Mouse (Mus musculus): ENCODE data around the gene Sdhaf1. TPM values are rescaled to one million over a fixed set of nuclear protein-coding genes. Genes with fewer than 3 reads are reported as not detected.

The Sdhaf1 gene
- total and polyA plus RNA-seq, 2 experiments from 2014 or later = 11.5 to 16.5 TPM

DNA sequence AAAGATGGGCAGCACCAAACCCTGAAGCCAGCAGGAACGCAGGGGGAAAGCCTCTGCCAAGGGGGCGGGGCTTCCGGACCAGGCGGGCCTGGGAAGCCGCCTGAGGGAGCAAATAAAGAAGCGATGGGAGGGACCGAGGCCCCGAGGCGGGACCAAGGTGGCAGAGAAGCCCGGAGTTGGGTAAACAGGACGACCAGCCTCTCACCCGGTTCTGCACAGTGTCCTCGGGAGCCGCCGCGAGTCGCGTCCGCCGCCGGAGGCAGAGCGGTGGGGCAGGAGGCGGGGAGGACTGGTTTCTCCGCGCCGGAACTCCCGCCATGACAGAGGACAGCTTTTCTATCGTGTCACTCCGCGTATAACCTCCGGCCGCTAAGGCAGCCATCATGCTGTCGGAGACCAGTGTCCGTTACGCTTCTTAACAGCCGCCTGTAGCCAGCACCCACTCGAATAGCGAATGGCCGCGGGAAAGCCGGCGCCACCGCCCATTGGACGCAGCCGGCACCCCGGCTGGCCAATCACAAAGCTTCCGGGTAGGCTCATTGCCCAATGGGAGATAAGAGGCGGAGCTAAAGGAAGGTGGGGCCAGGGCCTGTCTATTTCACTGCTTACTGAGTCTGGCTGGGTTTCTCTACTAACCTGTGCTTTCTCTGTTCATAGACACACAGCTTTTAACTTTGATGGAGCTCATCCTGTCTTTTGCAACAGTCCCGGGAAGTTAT lies 43.6 kb downstream of the Sdhaf1 start, which contains the start of the genes Thap8 and Wdr62:
TSS of gene Thap8 (plus strand) at position 144 of the 719 bp plus-strand sequence.
TSS of gene Wdr62 (minus strand) at position 469 of the 719 bp plus-strand sequence.
- no peaks in the 10 kb centered on the region for H3K36me3 ChIP-seq (ENCODE audit: insufficient read depth, low read length)
- no peaks in the 10 kb centered on the region for H3K27me3 ChIP-seq (ENCODE audit: insufficient read depth, low read length)
- H3K4me2 ChIP-seq (ENCODE audit: low read depth, low read length, poor library complexity, severe bottlenecking) = peak within 1 kb of the TSS; percentile 91
- under 1% methylated on average over 49 of the region's 49 CpGs for WGBS
- peak within 1 kb of the TSS; percentile 61 for H3K9ac ChIP-seq (replicated peaks; ENCODE audit: low read length, poor library complexity, severe bottlenecking)
- DNase-seq (ENCODE audit: low spot score) = peak; percentile 97
- H3K9me3 ChIP-seq (ENCODE audit: low read length) = no peaks in the 10 kb centered on the region
- ATAC-seq (ENCODE audit: low FRiP score) = peak; percentile 95
- H3K27ac ChIP-seq (ENCODE audit: low read depth, low read length) = peak within 1 kb of the TSS; percentile 98
- no peak for TF ChIP-seq CTCF (IDR thresholded peaks at IDR 0.05)
- peak within 1 kb of the TSS; percentile 65 for H3K4me3 ChIP-seq (ENCODE audit: low read depth, low read length)
- 0 out of 2 replicates have a peak, but pooled peaks cover 2% of the 10 kb centered on the region for H3K4me1 ChIP-seq (ENCODE audit: insufficient read depth, low read length)

DNA sequence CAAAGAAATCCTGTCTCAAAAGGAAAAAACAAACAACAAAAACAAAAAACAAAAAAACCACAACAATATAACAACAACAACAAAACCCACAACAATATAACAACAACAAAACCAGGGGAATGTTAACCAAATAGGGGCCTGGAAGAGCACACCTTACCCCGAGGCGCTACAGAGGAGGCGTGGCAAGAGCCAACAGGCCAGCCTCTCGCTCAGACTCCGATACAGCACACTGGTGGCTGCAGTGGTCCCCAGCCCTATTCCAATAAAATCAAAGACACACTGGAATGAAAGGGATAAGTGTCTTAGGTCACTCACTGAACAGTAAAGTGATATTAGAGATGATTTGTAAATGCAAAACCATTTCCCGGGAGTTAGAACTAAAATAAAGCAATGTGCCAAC lies 44.2 kb downstream of the Sdhaf1 start:
- Histone ChIP-seq H3K4me1 (ENCODE audit: insufficient read depth, low read length) (0 out of 2 replicates have a peak, but pooled peaks cover 2% of the 10 kb centered on the region), H3K9ac (replicated peaks; ENCODE audit: low read length, poor library complexity, severe bottlenecking) (no peak overlapping the region), H3K4me2 (ENCODE audit: low read depth, low read length, poor library complexity, severe bottlenecking) (peak overlapping the region; percentile 91), H3K4me3 (ENCODE audit: low read depth, low read length) (peak overlapping the region; percentile 65), H3K27me3 (ENCODE audit: insufficient read depth, low read length) (no peaks in the 10 kb centered on the region), H3K9me3 (ENCODE audit: low read length) (no peaks in the 10 kb centered on the region), H3K36me3 (ENCODE audit: insufficient read depth, low read length) (no peaks in the 10 kb centered on the region), H3K27ac (ENCODE audit: low read depth, low read length) (no peak overlapping the region)
- under 1% methylated on average over 6 of the region's 6 CpGs for WGBS
- no peak for ATAC-seq (ENCODE audit: low FRiP score)
- no peak for DNase-seq (ENCODE audit: low spot score)
- TF ChIP-seq CTCF (IDR thresholded peaks at IDR 0.05) = no peak

DNA sequence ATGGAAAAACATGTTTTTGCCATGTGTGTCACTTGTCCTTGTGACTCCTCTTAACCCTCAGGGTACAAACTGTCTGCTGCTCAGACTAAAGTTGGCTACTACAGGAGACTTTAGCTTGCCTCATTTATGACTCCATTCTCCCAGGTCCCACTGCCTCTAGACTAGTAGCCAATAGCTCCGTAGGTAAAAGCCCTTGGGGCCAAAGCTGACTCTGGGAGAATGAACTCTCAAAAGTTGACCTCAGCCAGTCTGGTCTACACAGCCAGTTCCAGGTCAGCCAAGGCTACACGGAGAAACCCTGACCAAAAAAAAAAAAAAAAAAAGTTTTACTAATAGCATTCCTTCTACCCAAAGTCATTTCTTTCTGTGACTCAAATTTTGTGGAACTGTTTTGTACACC lies 44.8 kb downstream of the Sdhaf1 start:
- 54% methylated on average over 2 of the region's 2 CpGs for WGBS
- 0 out of 2 replicates have a peak, but pooled peaks cover 2% of the 10 kb centered on the region for H3K4me1 ChIP-seq (ENCODE audit: insufficient read depth, low read length)
- ATAC-seq (ENCODE audit: low FRiP score) (no peak), DNase-seq (ENCODE audit: low spot score) (no peak)
- no peak overlapping the region for H3K9ac ChIP-seq (replicated peaks; ENCODE audit: low read length, poor library complexity, severe bottlenecking)
- H3K9me3 ChIP-seq (ENCODE audit: low read length) = no peaks in the 10 kb centered on the region
- H3K27ac ChIP-seq (ENCODE audit: low read depth, low read length) = no peak overlapping the region
- no peak for TF ChIP-seq CTCF (IDR thresholded peaks at IDR 0.05)
- no peak overlapping the region for H3K4me3 ChIP-seq (ENCODE audit: low read depth, low read length)
- H3K4me2 ChIP-seq (ENCODE audit: low read depth, low read length, poor library complexity, severe bottlenecking) = no peak overlapping the region
- no peaks in the 10 kb centered on the region for H3K27me3 ChIP-seq (ENCODE audit: insufficient read depth, low read length)
- no peaks in the 10 kb centered on the region for H3K36me3 ChIP-seq (ENCODE audit: insufficient read depth, low read length)

DNA sequence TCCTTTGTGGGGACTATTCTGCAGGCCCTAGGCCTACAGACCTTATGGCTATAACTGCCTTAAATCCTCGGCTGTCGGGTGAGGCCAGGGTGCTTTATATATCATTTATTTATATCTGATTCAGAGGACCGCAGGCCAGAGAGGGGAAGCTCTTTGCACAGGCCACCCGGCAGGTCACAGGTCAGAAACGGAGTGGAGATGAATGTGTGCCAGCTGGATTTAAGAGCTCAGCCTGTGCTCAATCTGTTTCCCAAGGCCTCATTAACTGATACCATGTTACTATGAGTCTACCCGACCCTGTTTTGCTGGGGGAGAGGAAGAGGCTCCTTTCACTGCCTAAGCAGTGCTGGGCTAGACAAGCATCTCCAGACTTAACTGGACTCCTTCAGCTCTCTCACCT lies 49.3 kb downstream of the Sdhaf1 start:
- no peak for ATAC-seq (ENCODE audit: low FRiP score)
- Histone ChIP-seq H3K9me3 (ENCODE audit: low read length) (no peaks in the 10 kb centered on the region), H3K27me3 (ENCODE audit: insufficient read depth, low read length) (no peaks in the 10 kb centered on the region), H3K9ac (replicated peaks; ENCODE audit: low read length, poor library complexity, severe bottlenecking) (no peak overlapping the region), H3K4me2 (ENCODE audit: low read depth, low read length, poor library complexity, severe bottlenecking) (no peak overlapping the region), H3K4me1 (ENCODE audit: insufficient read depth, low read length) (no peaks in the 10 kb centered on the region), H3K4me3 (ENCODE audit: low read depth, low read length) (no peak overlapping the region), H3K27ac (ENCODE audit: low read depth, low read length) (no peak overlapping the region), H3K36me3 (ENCODE audit: insufficient read depth, low read length) (no peaks in the 10 kb centered on the region)
- WGBS = 83% methylated on average over 6 of the region's 6 CpGs
- TF ChIP-seq CTCF (IDR thresholded peaks at IDR 0.05) = no peak
- no peak for DNase-seq (ENCODE audit: low spot score)

Other genes with a start within 250 kb of the Sdhaf1 start
Only the 30 nearest of the 32 such genes appear.
- gene Gm26920, start 233.5 kb downstream of the Sdhaf1 start, total RNA-seq (2014; rRNA removed) = not detected in 2 replicates
- gene Gm26920, start 233.5 kb downstream of the Sdhaf1 start, polyA plus RNA-seq (2015; fragmentation: Nextera tagmentation; extraction: Ambion mirVana) = 0.63 and 1.3 TPM in 2 replicates
- 0.93 and 3.8 TPM in 2 replicates for gene Zfp566, start 233.4 kb downstream of the Sdhaf1 start, total RNA-seq (2014; rRNA removed)
- gene Zfp566, start 233.4 kb downstream of the Sdhaf1 start, polyA plus RNA-seq (2015; fragmentation: Nextera tagmentation; extraction: Ambion mirVana) = 16.2 and 18.0 TPM in 2 replicates
- gene Zfp260, start 229.1 kb downstream of the Sdhaf1 start, total RNA-seq (2014; rRNA removed) = 39.4 and 47.4 TPM in 2 replicates
- gene Zfp260, start 229.1 kb downstream of the Sdhaf1 start, polyA plus RNA-seq (2015; fragmentation: Nextera tagmentation; extraction: Ambion mirVana) = 43.6 and 44.4 TPM in 2 replicates
- 23.0 and 24.7 TPM in 2 replicates for gene Zfp382, start 202.0 kb downstream of the Sdhaf1 start, total RNA-seq (2014; rRNA removed)
- gene Zfp382, start 202.0 kb downstream of the Sdhaf1 start, polyA plus RNA-seq (2015; fragmentation: Nextera tagmentation; extraction: Ambion mirVana) = 14.5 and 14.7 TPM in 2 replicates
- gene Zfp146, start 154.1 kb downstream of the Sdhaf1 start, total RNA-seq (2014; rRNA removed) = 49.8 and 52.1 TPM in 2 replicates
- 5.9 and 7.2 TPM in 2 replicates for gene Zfp146, start 154.1 kb downstream of the Sdhaf1 start, polyA plus RNA-seq (2015; fragmentation: Nextera tagmentation; extraction: Ambion mirVana)
- not detected in 2 replicates for gene Cox7a1, start 139.8 kb downstream of the Sdhaf1 start, total RNA-seq (2014; rRNA removed)
- 7.3 and 8.8 TPM in 2 replicates for gene Cox7a1, start 139.8 kb downstream of the Sdhaf1 start, polyA plus RNA-seq (2015; fragmentation: Nextera tagmentation; extraction: Ambion mirVana)
- gene Capns1, start 125.1 kb downstream of the Sdhaf1 start, total RNA-seq (2014; rRNA removed) = 201 and 272 TPM in 2 replicates
- 58.0 and 62.4 TPM in 2 replicates for gene Capns1, start 125.1 kb downstream of the Sdhaf1 start, polyA plus RNA-seq (2015; fragmentation: Nextera tagmentation; extraction: Ambion mirVana)
- gene Polr2i, start 91.9 kb downstream of the Sdhaf1 start, total RNA-seq (2014; rRNA removed) = 93.3 and 126 TPM in 2 replicates
- 190 and 196 TPM in 2 replicates for gene Polr2i, start 91.9 kb downstream of the Sdhaf1 start, polyA plus RNA-seq (2015; fragmentation: Nextera tagmentation; extraction: Ambion mirVana)
- gene Tbcb, start 91.6 kb downstream of the Sdhaf1 start, total RNA-seq (2014; rRNA removed) = 127 and 149 TPM in 2 replicates
- gene Tbcb, start 91.6 kb downstream of the Sdhaf1 start, polyA plus RNA-seq (2015; fragmentation: Nextera tagmentation; extraction: Ambion mirVana) = 483 and 527 TPM in 2 replicates
- not detected in 2 replicates for gene Ovol3, start 88.2 kb downstream of the Sdhaf1 start, total RNA-seq (2014; rRNA removed)
- not detected in 2 replicates for gene Ovol3, start 88.2 kb downstream of the Sdhaf1 start, polyA plus RNA-seq (2015; fragmentation: Nextera tagmentation; extraction: Ambion mirVana)
- 0.71 TPM in 1 of 2 replicates, not detected in the other for gene Thap8, start 43.8 kb downstream of the Sdhaf1 start, total RNA-seq (2014; rRNA removed)
- gene Thap8, start 43.8 kb downstream of the Sdhaf1 start, polyA plus RNA-seq (2015; fragmentation: Nextera tagmentation; extraction: Ambion mirVana) = 0.38 and 0.57 TPM in 2 replicates
- gene Wdr62, start 43.5 kb downstream of the Sdhaf1 start, total RNA-seq (2014; rRNA removed) = 1.7 and 24.3 TPM in 2 replicates
- gene Wdr62, start 43.5 kb downstream of the Sdhaf1 start, polyA plus RNA-seq (2015; fragmentation: Nextera tagmentation; extraction: Ambion mirVana) = 3.3 and 4.1 TPM in 2 replicates
- 140 and 197 TPM in 2 replicates for gene Clip3, start 32.2 kb downstream of the Sdhaf1 start, total RNA-seq (2014; rRNA removed)
- 144 and 155 TPM in 2 replicates for gene Clip3, start 32.2 kb downstream of the Sdhaf1 start, polyA plus RNA-seq (2015; fragmentation: Nextera tagmentation; extraction: Ambion mirVana)
- gene Alkbh6, start 15.2 kb downstream of the Sdhaf1 start, total RNA-seq (2014; rRNA removed) = 76.1 and 121 TPM in 2 replicates
- gene Alkbh6, start 15.2 kb downstream of the Sdhaf1 start, polyA plus RNA-seq (2015; fragmentation: Nextera tagmentation; extraction: Ambion mirVana) = 129 and 140 TPM in 2 replicates
- 7.3 and 14.1 TPM in 2 replicates for gene Syne4, start 9.1 kb downstream of the Sdhaf1 start, total RNA-seq (2014; rRNA removed)
- 11.7 and 13.6 TPM in 2 replicates for gene Syne4, start 9.1 kb downstream of the Sdhaf1 start, polyA plus RNA-seq (2015; fragmentation: Nextera tagmentation; extraction: Ambion mirVana)
- gene E130208F15Rik, start 2.2 kb downstream of the Sdhaf1 start, total RNA-seq (2014; rRNA removed) = 0.05 and 0.19 TPM in 2 replicates
- gene E130208F15Rik, start 2.2 kb downstream of the Sdhaf1 start, polyA plus RNA-seq (2015; fragmentation: Nextera tagmentation; extraction: Ambion mirVana) = not detected in 2 replicates
- gene Lrfn3, start 38.9 kb upstream of the Sdhaf1 start, total RNA-seq (2014; rRNA removed) = 44.8 and 47.5 TPM in 2 replicates
- gene Lrfn3, start 38.9 kb upstream of the Sdhaf1 start, polyA plus RNA-seq (2015; fragmentation: Nextera tagmentation; extraction: Ambion mirVana) = 22.1 and 24.8 TPM in 2 replicates
- gene Tyrobp, start 89.9 kb upstream of the Sdhaf1 start, total RNA-seq (2014; rRNA removed) = 20.6 and 23.5 TPM in 2 replicates
- 43.7 and 46.5 TPM in 2 replicates for gene Tyrobp, start 89.9 kb upstream of the Sdhaf1 start, polyA plus RNA-seq (2015; fragmentation: Nextera tagmentation; extraction: Ambion mirVana)
- gene Hcst, start 96.0 kb upstream of the Sdhaf1 start, total RNA-seq (2014; rRNA removed) = not detected in 2 replicates
- 0.54 and 0.76 TPM in 2 replicates for gene Hcst, start 96.0 kb upstream of the Sdhaf1 start, polyA plus RNA-seq (2015; fragmentation: Nextera tagmentation; extraction: Ambion mirVana)
- gene Nfkbid, start 97.8 kb upstream of the Sdhaf1 start, total RNA-seq (2014; rRNA removed) = 2.1 and 2.2 TPM in 2 replicates
- 2.2 and 2.8 TPM in 2 replicates for gene Nfkbid, start 97.8 kb upstream of the Sdhaf1 start, polyA plus RNA-seq (2015; fragmentation: Nextera tagmentation; extraction: Ambion mirVana)
- 923 and 924 TPM in 2 replicates for gene Aplp1, start 121.6 kb upstream of the Sdhaf1 start, total RNA-seq (2014; rRNA removed)
- 811 and 814 TPM in 2 replicates for gene Aplp1, start 121.6 kb upstream of the Sdhaf1 start, polyA plus RNA-seq (2015; fragmentation: Nextera tagmentation; extraction: Ambion mirVana)
- 0.99 and 4.9 TPM in 2 replicates for gene Kirrel2, start 133.8 kb upstream of the Sdhaf1 start, total RNA-seq (2014; rRNA removed)
- 0.32 and 0.43 TPM in 2 replicates for gene Kirrel2, start 133.8 kb upstream of the Sdhaf1 start, polyA plus RNA-seq (2015; fragmentation: Nextera tagmentation; extraction: Ambion mirVana)
- gene Nphs1, start 134.4 kb upstream of the Sdhaf1 start, total RNA-seq (2014; rRNA removed) = 0.33 TPM in 1 of 2 replicates, not detected in the other
- gene Nphs1, start 134.4 kb upstream of the Sdhaf1 start, polyA plus RNA-seq (2015; fragmentation: Nextera tagmentation; extraction: Ambion mirVana) = 0.11 TPM in 1 of 2 replicates, not detected in the other
- gene Prodh2, start 169.7 kb upstream of the Sdhaf1 start, total RNA-seq (2014; rRNA removed) = not detected in 2 replicates
- not detected in 2 replicates for gene Prodh2, start 169.7 kb upstream of the Sdhaf1 start, polyA plus RNA-seq (2015; fragmentation: Nextera tagmentation; extraction: Ambion mirVana)
- gene Arhgap33, start 211.2 kb upstream of the Sdhaf1 start, total RNA-seq (2014; rRNA removed) = 67.0 and 68.2 TPM in 2 replicates
- gene Arhgap33, start 211.2 kb upstream of the Sdhaf1 start, polyA plus RNA-seq (2015; fragmentation: Nextera tagmentation; extraction: Ambion mirVana) = 113 TPM in 2 replicates
- 5.9 and 6.2 TPM in 2 replicates for gene Hspb6, start 228.3 kb upstream of the Sdhaf1 start, total RNA-seq (2014; rRNA removed)
- 13.4 and 13.5 TPM in 2 replicates for gene Hspb6, start 228.3 kb upstream of the Sdhaf1 start, polyA plus RNA-seq (2015; fragmentation: Nextera tagmentation; extraction: Ambion mirVana)
- gene Proser3, start 228.4 kb upstream of the Sdhaf1 start, total RNA-seq (2014; rRNA removed) = 15.2 and 23.3 TPM in 2 replicates
- 3.3 and 3.4 TPM in 2 replicates for gene Proser3, start 228.4 kb upstream of the Sdhaf1 start, polyA plus RNA-seq (2015; fragmentation: Nextera tagmentation; extraction: Ambion mirVana)
- 15.7 and 32.0 TPM in 2 replicates for gene Lin37, start 235.9 kb upstream of the Sdhaf1 start, total RNA-seq (2014; rRNA removed)
- gene Lin37, start 235.9 kb upstream of the Sdhaf1 start, polyA plus RNA-seq (2015; fragmentation: Nextera tagmentation; extraction: Ambion mirVana) = 53.5 and 54.1 TPM in 2 replicates
- 54.7 and 64.2 TPM in 2 replicates for gene U2af1l4, start 239.4 kb upstream of the Sdhaf1 start, total RNA-seq (2014; rRNA removed)
- gene U2af1l4, start 239.4 kb upstream of the Sdhaf1 start, polyA plus RNA-seq (2015; fragmentation: Nextera tagmentation; extraction: Ambion mirVana) = 96.4 and 97.0 TPM in 2 replicates
- gene Gm49396, start 239.4 kb upstream of the Sdhaf1 start, total RNA-seq (2014; rRNA removed) = 6.0 and 8.4 TPM in 2 replicates
- 4.9 and 7.2 TPM in 2 replicates for gene Gm49396, start 239.4 kb upstream of the Sdhaf1 start, polyA plus RNA-seq (2015; fragmentation: Nextera tagmentation; extraction: Ambion mirVana)

All from midbrain, postnatal 0 days (tissue).